Mouse (Mus musculus): ENCODE measurements around the gene Usp20. TPM values are rescaled to one million over a fixed set of nuclear protein-coding genes. Genes with fewer than 3 reads are reported as not detected.

Usp20 gene
- polyA plus RNA-seq, 1 experiment from 2014 or later, result 5.8 TPM

- WGBS (ENCODE audit: insufficient replicate concordance), result 2% methylated on average over 59 of the region's 59 CpGs
- Histone ChIP-seq H3K36me3 (ENCODE audit: control insufficient read depth, insufficient read depth) (peaks cover 16% of the 10 kb centered on the region), H3K4me2 (ENCODE audit: low read depth, low read length) (peak within 1 kb of the TSS; percentile 81)
These were observed 14.4 kb upstream of the Usp20 start, which contains the start of gene Tor1a for GRCm38 (mm10) chr2:30967352-30968327. Gene Tor1a (minus strand): TSS chr2:30967933.

DNA sequence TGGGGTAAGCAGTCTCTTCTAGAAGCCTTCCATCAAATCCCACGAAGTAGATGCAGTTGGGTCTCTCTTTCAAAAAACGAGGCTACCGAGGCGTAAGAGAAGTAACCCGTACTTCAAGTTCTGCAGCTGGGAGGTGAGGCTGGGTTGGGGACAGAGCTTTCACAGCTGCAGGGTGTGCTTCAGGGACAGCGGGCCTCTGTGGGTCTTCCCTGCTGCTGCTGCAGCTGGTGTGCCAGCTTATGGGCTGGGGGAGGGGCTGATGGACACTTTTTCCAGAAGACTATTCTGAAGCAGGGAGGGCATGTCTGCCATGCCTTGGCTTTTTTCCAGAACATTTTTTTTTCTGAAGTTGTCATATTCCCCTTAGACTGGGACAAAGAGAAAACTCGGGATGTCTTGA lies 945 bp downstream of the Usp20 start:
- H3K9me3 ChIP-seq (replicated peaks; ENCODE audit: control insufficient read depth, low read length), result no peaks in the 10 kb centered on the region
- WGBS (ENCODE audit: insufficient replicate concordance), result 49% methylated on average over 7 of the region's 7 CpGs
- H3K4me3 ChIP-seq (ENCODE audit: low read depth, low read length), result peak overlapping the region; percentile 95
- no peak overlapping the region for H3K27ac ChIP-seq (ENCODE audit: low read length)
- peak overlapping the region; percentile 82 for H3K9ac ChIP-seq (ENCODE audit: low read depth, low read length)
- H3K4me1 ChIP-seq (ENCODE audit: control insufficient read depth, low read depth, low read length), result peaks cover 27% of the 10 kb centered on the region
- ATAC-seq (ENCODE audit: low read depth), result no peak
- H3K36me3 ChIP-seq (ENCODE audit: control insufficient read depth, insufficient read depth), result peaks cover 5% of the 10 kb centered on the region; the same call in 1 of the 2 replicates
- peak overlapping the region; percentile 97 for H3K4me2 ChIP-seq (ENCODE audit: low read depth, low read length)
- no peaks in the 10 kb centered on the region for H3K27me3 ChIP-seq (ENCODE audit: control insufficient read depth, insufficient read depth, low read depth, low read length)

More at GRCm38 (mm10) chr2:30967352-30968327, 14.4 kb upstream of the Usp20 start, which contains the start of gene Tor1a:
- H3K9ac ChIP-seq (ENCODE audit: low read depth, low read length), result peak within 1 kb of the TSS; percentile 95
- peaks cover 17% of the 10 kb centered on the region for H3K4me1 ChIP-seq (ENCODE audit: control insufficient read depth, low read depth, low read length)
- H3K4me3 ChIP-seq (ENCODE audit: low read depth, low read length), result peak within 1 kb of the TSS; percentile 97
- H3K27me3 ChIP-seq (ENCODE audit: control insufficient read depth, insufficient read depth, low read depth, low read length), result no peaks in the 10 kb centered on the region
- peak within 1 kb of the TSS; percentile 87 for H3K27ac ChIP-seq (ENCODE audit: low read length)
- ATAC-seq (ENCODE audit: low read depth), result peak; percentile 94
- H3K9me3 ChIP-seq (replicated peaks; ENCODE audit: control insufficient read depth, low read length), result no peaks in the 10 kb centered on the region

DNA sequence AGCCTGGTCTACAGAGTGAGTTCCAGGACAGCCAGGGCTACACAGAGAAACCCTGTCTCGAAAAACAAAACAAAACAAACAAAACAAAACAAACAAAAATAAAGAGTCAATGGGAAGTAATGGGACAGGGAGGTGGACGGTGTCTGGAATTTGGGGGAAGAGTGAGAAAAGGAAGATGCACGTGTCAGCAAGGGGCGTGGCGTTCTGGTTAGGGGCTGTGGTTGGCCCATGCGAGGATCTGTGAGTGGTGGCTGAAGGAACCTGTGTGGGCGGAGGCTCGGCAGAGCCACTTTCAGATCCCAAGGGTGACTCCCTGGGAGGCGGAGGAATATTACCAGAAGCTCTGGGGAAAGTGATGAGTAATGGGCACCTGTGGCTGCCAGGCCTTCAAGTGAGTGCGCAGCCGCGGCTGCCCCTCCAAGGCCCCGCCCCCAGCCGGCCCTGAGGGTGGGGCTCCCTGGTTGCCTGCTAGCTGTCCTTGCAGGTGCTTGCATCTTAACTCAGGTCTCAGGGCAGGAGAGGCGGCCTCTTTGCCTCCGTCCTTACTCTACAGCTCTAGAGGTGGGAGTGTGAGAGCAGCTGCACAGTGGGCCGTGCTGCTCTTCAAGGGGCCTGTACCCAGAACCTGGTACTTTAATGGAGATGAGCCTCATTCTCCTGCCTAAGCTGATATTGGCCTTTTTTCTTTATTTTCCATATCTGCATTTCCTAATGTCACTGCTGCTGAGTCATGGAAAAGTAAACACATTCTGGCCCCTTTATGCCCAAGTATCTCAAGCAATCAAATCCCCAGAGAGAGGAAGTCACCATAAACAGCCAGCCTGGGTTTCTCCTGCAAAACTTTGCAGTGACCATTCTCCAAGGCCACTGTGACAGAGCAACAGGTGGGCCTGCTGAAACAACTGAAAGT lies 3.3 kb downstream of the Usp20 start:
- no peak for ATAC-seq (ENCODE audit: low read depth)
- Histone ChIP-seq H3K4me3 (ENCODE audit: low read depth, low read length) (peak overlapping the region; percentile 20), H3K9me3 (replicated peaks; ENCODE audit: control insufficient read depth, low read length) (no peaks in the 10 kb centered on the region), H3K4me2 (ENCODE audit: low read depth, low read length) (peak overlapping the region; percentile 31), H3K9ac (ENCODE audit: low read depth, low read length) (no peak overlapping the region), H3K27ac (ENCODE audit: low read length) (no peak overlapping the region), H3K27me3 (ENCODE audit: control insufficient read depth, insufficient read depth, low read depth, low read length) (no peaks in the 10 kb centered on the region), H3K36me3 (ENCODE audit: control insufficient read depth, insufficient read depth) (no peaks in the 10 kb centered on the region), H3K4me1 (ENCODE audit: control insufficient read depth, low read depth, low read length) (peaks cover 25% of the 10 kb centered on the region)
- 29% methylated on average over 17 of the region's 17 CpGs for WGBS (ENCODE audit: insufficient replicate concordance)

DNA sequence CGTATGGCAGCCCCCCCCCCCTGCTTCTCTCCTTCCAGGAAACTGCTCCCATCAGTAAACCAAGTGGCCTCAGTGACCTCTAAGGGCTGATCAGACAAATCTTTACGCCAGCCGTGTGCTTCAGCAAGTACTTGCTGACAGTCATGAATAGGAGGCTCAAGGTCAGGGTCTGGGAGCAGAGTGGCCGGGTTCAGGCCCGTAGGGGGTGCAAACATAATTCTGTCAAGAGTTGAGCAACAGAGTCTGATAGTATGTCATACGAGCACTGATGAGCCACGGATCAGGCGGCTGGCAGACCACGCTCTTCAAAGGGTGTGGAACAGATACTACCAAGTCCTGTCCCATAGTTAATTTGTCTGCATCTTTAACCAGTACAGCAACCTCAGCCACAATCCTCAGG lies 8.1 kb downstream of the Usp20 start:
- Histone ChIP-seq H3K9ac (ENCODE audit: low read depth, low read length) (no peak overlapping the region), H3K4me1 (ENCODE audit: control insufficient read depth, low read depth, low read length) (peaks cover 6% of the 10 kb centered on the region), H3K4me3 (ENCODE audit: low read depth, low read length) (no peak overlapping the region), H3K4me2 (ENCODE audit: low read depth, low read length) (no peak overlapping the region), H3K36me3 (ENCODE audit: control insufficient read depth, insufficient read depth) (no peaks in the 10 kb centered on the region), H3K27ac (ENCODE audit: low read length) (no peak overlapping the region), H3K9me3 (replicated peaks; ENCODE audit: control insufficient read depth, low read length) (no peaks in the 10 kb centered on the region), H3K27me3 (ENCODE audit: control insufficient read depth, insufficient read depth, low read depth, low read length) (no peaks in the 10 kb centered on the region)
- no peak for ATAC-seq (ENCODE audit: low read depth)
- 73% methylated on average over 9 of the region's 9 CpGs for WGBS (ENCODE audit: insufficient replicate concordance)

DNA sequence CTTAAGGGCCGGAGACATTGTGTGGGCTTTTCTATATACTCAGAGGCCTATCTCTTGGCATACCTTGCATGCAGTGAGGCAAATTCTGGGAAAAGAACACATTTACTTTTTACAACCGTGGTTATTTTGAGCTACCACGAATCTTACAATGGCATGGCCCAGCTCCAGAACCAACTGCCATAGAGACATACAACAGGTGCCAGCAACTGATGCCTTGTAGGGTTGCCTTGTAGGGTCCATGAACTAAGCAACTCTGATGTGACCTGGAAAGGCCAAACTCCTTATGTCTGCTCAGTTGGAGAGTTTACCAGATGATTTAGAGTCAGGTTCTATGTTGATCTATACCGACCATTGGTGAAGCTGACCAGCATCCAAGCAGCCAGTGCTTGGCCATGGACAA lies 12.8 kb downstream of the Usp20 start:
- ATAC-seq (ENCODE audit: low read depth), result no peak
- H3K27me3 ChIP-seq (ENCODE audit: control insufficient read depth, insufficient read depth, low read depth, low read length), result no peaks in the 10 kb centered on the region
- no peaks in the 10 kb centered on the region for H3K9me3 ChIP-seq (replicated peaks; ENCODE audit: control insufficient read depth, low read length)
- H3K36me3 ChIP-seq (ENCODE audit: control insufficient read depth, insufficient read depth), result no peaks in the 10 kb centered on the region
- no peak overlapping the region for H3K4me3 ChIP-seq (ENCODE audit: low read depth, low read length)
- WGBS (ENCODE audit: insufficient replicate concordance), result 78% methylated on average over 4 of the region's 4 CpGs
- H3K4me1 ChIP-seq (ENCODE audit: control insufficient read depth, low read depth, low read length), result no peaks in the 10 kb centered on the region
- no peak overlapping the region for H3K9ac ChIP-seq (ENCODE audit: low read depth, low read length)
- H3K4me2 ChIP-seq (ENCODE audit: low read depth, low read length), result no peak overlapping the region
- H3K27ac ChIP-seq (ENCODE audit: low read length), result no peak overlapping the region

DNA sequence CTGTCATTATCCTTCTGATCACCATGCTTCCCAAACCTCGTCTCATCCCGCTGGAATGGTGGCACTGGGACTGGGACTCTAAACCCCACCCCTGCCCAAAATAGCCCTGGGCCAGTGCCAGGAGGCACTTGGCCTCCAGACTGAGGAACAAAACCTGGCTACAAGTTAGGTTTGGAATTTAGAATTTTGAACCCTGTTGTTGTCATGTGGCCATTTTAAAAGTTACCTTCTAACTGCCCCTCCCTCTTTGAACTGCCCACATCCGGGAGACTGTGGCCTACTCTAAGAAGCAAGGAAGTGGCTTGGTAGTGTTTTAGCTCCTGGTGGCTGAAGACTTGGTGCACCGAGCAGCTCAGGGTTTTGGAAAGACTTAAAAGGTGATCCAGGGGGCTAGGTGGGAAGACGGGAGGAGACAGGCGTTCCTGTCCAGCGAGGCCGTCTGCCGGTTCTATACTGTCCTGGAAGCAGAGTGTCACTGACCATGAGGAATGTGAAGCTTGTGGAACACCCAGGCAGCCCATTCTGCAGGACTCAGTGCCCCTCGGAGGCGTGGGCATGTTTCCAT lies 13.4 kb downstream of the Usp20 start:
- ATAC-seq (ENCODE audit: low read depth), result no peak
- Histone ChIP-seq H3K4me3 (ENCODE audit: low read depth, low read length) (no peak overlapping the region), H3K4me1 (ENCODE audit: control insufficient read depth, low read depth, low read length) (no peaks in the 10 kb centered on the region), H3K9me3 (replicated peaks; ENCODE audit: control insufficient read depth, low read length) (no peaks in the 10 kb centered on the region), H3K9ac (ENCODE audit: low read depth, low read length) (no peak overlapping the region), H3K36me3 (ENCODE audit: control insufficient read depth, insufficient read depth) (no peaks in the 10 kb centered on the region; the same call in 1 of the 2 replicates), H3K27ac (ENCODE audit: low read length) (no peak overlapping the region), H3K4me2 (ENCODE audit: low read depth, low read length) (no peak overlapping the region), H3K27me3 (ENCODE audit: control insufficient read depth, insufficient read depth, low read depth, low read length) (no peaks in the 10 kb centered on the region)
- 69% methylated on average over 11 of the region's 11 CpGs for WGBS (ENCODE audit: insufficient replicate concordance)

DNA sequence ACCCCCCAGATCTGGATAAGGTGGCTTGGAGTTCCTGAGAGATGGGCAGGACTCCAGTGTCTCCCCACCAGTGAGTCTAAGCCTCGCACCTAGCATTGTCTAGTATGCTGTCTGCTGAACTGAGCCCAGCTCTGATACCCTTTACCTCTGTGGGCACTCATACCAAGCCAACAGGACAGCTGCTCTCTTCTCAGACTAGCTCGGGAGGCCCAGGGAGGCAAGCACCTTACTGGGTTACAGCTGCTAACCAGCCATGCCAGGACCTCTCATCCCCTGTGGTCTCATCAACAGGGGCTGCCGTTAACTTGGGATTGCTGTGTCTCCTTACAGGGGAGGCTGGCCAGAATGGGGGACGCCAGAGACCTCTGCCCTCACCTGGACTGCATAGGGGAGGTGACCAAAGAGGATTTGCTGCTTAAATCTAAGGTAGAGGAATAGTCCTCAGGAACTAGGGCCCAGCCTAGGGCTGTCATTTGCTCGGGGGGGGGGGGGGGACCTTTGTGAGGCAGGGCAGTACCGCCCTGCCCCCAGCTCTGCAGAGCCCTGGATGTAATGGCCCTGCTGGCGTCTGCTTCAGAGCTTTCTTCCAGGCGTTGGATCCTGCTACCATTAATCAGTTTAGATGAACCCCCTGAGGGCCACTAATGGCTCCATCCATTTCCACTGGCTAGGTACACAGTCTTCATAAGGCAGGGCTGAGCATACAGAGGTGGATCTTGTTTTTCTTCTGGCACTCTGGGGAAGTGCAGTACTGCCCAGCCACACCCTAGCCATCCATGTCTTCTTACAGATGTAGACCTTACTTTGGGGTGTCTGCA lies 16.6 kb downstream of the Usp20 start:
- WGBS (ENCODE audit: insufficient replicate concordance), result 69% methylated on average over 7 of the region's 8 CpGs
- ATAC-seq (ENCODE audit: low read depth), result no peak

GRCm38 (mm10) chr2:31002857-31003256 lies 20.8 kb downstream of the Usp20 start:
- ATAC-seq (ENCODE audit: low read depth), result no peak
- WGBS (ENCODE audit: insufficient replicate concordance), result 85% methylated on average over 10 of the region's 10 CpGs
- Histone ChIP-seq H3K4me1 (ENCODE audit: control insufficient read depth, low read depth, low read length) (peaks cover 28% of the 10 kb centered on the region), H3K36me3 (ENCODE audit: control insufficient read depth, insufficient read depth) (no peaks in the 10 kb centered on the region; the same call in 1 of the 2 replicates), H3K4me3 (ENCODE audit: low read depth, low read length) (no peak overlapping the region), H3K27me3 (ENCODE audit: control insufficient read depth, insufficient read depth, low read depth, low read length) (no peaks in the 10 kb centered on the region), H3K9me3 (replicated peaks; ENCODE audit: control insufficient read depth, low read length) (no peaks in the 10 kb centered on the region), H3K4me2 (ENCODE audit: low read depth, low read length) (no peak overlapping the region), H3K27ac (ENCODE audit: low read length) (no peak overlapping the region), H3K9ac (ENCODE audit: low read depth, low read length) (no peak overlapping the region)

More for the DNA sequence above, 16.6 kb downstream of the Usp20 start:
- Histone ChIP-seq H3K36me3 (ENCODE audit: control insufficient read depth, insufficient read depth) (no peaks in the 10 kb centered on the region; the same call in 1 of the 2 replicates), H3K27me3 (ENCODE audit: control insufficient read depth, insufficient read depth, low read depth, low read length) (no peaks in the 10 kb centered on the region), H3K9ac (ENCODE audit: low read depth, low read length) (no peak overlapping the region), H3K4me3 (ENCODE audit: low read depth, low read length) (no peak overlapping the region), H3K27ac (ENCODE audit: low read length) (no peak overlapping the region), H3K4me1 (ENCODE audit: control insufficient read depth, low read depth, low read length) (no peaks in the 10 kb centered on the region), H3K9me3 (replicated peaks; ENCODE audit: control insufficient read depth, low read length) (no peaks in the 10 kb centered on the region), H3K4me2 (ENCODE audit: low read depth, low read length) (no peak overlapping the region)

All from liver, embryonic 16.5 days (tissue).